Mouse (Mus musculus): ENCODE results near the gene 9330161L09Rik. TPM values are rescaled to one million over a fixed set of nuclear protein-coding genes. Genes with fewer than 3 reads are reported as not detected.
A peak's percentile ranks its signal among the peaks of the same experiment; 100 is the strongest.

9330161L09Rik gene
- polyA plus RNA-seq, 1 experiment: 1.8 TPM

DNA sequence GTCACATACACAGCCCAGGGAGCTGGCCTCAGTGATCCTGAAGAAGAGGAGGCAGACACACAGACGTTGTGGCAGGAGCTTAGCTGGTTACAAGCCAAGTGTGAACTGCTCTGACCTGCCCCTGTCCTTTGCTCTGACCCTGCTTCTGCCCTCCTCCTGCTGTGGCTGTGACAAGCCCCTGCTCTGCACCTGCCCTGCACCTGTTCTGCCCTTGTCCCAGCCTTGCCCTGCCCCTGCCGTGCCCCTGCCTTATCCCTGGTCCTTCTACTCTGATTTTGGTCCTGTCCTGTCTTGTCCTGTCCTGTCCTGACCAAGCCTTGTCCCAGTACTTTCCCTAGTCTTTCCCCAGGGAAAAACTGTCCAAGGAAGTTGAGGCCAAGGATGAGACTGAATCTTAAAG, 38.8 kb downstream of the 9330161L09Rik start:
- no peaks in the 10 kb centered on the region for H3K27me3 ChIP-seq (ENCODE audit: control insufficient read depth, insufficient read depth, low read length, poor library complexity, severe bottlenecking)
- no peaks in the 10 kb centered on the region for H3K4me1 ChIP-seq (ENCODE audit: control insufficient read depth, insufficient read depth, low read length)
- no peak overlapping the region for H3K27ac ChIP-seq (ENCODE audit: insufficient read depth, low read length)
- no peaks in the 10 kb centered on the region for H3K9me3 ChIP-seq (replicated peaks; ENCODE audit: control insufficient read depth, insufficient read depth, low read length, poor library complexity, severe bottlenecking)
- no peak overlapping the region for H3K4me3 ChIP-seq (ENCODE audit: low read depth, low read length)
- H3K36me3 ChIP-seq (ENCODE audit: control insufficient read depth, insufficient read depth, low read length, poor library complexity, severe bottlenecking): no peaks in the 10 kb centered on the region
- no peak for TF ChIP-seq EP300 (IDR thresholded peaks at IDR 0.05; ENCODE audit: insufficient read depth, low read depth, low read length)
- H3K9ac ChIP-seq (ENCODE audit: low read depth, poor library complexity, severe bottlenecking): no peak overlapping the region

DNA sequence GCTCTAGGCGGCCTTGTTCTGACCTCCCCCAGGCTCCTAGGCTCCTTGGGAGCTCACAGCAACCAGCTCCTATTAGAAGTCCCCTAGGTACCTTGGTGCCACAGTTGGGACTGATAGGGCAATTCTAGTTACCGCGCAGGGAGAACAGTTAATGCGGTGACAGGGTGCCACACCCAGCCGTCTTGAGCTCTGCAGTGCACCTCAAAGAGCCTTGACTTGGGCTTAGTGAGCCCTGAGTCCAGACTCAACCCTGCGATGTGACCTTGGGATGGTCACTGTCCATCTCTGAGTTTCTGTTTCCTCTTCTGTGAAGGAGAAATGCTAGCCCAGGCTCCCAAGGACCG, 39.3 kb downstream of the 9330161L09Rik start:
- Histone ChIP-seq H3K9me3 (replicated peaks; ENCODE audit: control insufficient read depth, insufficient read depth, low read length, poor library complexity, severe bottlenecking) (no peaks in the 10 kb centered on the region), H3K27ac (ENCODE audit: insufficient read depth, low read length) (no peak overlapping the region), H3K4me3 (ENCODE audit: low read depth, low read length) (no peak overlapping the region), H3K4me1 (ENCODE audit: control insufficient read depth, insufficient read depth, low read length) (no peaks in the 10 kb centered on the region), H3K36me3 (ENCODE audit: control insufficient read depth, insufficient read depth, low read length, poor library complexity, severe bottlenecking) (no peaks in the 10 kb centered on the region), H3K27me3 (ENCODE audit: control insufficient read depth, insufficient read depth, low read length, poor library complexity, severe bottlenecking) (no peaks in the 10 kb centered on the region), H3K9ac (ENCODE audit: low read depth, poor library complexity, severe bottlenecking) (no peak overlapping the region)
- TF ChIP-seq POLR2A (IDR thresholded peaks at IDR 0.05; ENCODE audit: insufficient read depth, low read length): no peak
- no peak for TF ChIP-seq CTCF (IDR thresholded peaks at IDR 0.05; ENCODE audit: low read depth, low read length)
- TF ChIP-seq EP300 (IDR thresholded peaks at IDR 0.05; ENCODE audit: insufficient read depth, low read depth, low read length): no peak

DNA sequence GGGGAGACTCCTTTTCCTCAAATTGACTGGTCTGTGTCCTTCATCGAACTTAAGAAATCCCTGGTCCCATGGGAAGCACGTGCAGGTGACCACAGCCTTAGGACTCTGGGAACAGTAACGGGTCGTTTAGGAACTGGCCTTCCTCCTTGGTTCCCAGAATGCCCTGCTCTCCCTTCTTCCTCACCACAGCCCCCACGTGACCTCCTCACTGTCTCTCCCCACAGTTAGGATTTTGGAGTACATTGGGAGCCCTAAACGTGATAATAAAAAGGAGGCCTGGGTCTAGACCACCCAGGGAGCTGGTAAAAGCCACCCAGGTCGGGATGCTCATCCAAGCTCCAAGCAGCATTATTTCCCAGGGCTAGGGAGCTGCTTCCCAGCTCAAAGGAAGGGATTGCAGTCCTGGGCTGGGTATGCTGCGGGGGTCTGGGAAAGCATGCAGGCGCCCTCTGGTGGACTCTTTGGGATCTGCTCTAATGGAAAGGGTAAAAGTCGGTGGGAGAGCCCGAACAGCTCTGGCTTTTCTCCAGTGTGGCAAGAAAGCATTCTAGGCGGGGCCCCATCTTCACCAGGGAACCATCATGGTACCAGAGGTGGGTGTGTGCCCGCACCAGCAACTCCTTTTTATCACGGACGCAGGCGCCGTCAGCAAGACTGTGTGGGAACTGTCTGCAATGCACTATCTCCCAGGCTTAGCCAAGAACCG, 39.8 kb downstream of the 9330161L09Rik start:
- Histone ChIP-seq H3K36me3 (ENCODE audit: control insufficient read depth, insufficient read depth, low read length, poor library complexity, severe bottlenecking) (no peaks in the 10 kb centered on the region), H3K4me1 (ENCODE audit: control insufficient read depth, insufficient read depth, low read length) (no peaks in the 10 kb centered on the region), H3K27me3 (ENCODE audit: control insufficient read depth, insufficient read depth, low read length, poor library complexity, severe bottlenecking) (no peaks in the 10 kb centered on the region), H3K27ac (ENCODE audit: insufficient read depth, low read length) (no peak overlapping the region), H3K4me3 (ENCODE audit: low read depth, low read length) (peak overlapping the region; percentile 21; the same call in 1 of the 2 replicates), H3K9me3 (replicated peaks; ENCODE audit: control insufficient read depth, insufficient read depth, low read length, poor library complexity, severe bottlenecking) (no peaks in the 10 kb centered on the region), H3K9ac (ENCODE audit: low read depth, poor library complexity, severe bottlenecking) (no peak overlapping the region)
- TF ChIP-seq EP300 (IDR thresholded peaks at IDR 0.05; ENCODE audit: insufficient read depth, low read depth, low read length): no peak
- TF ChIP-seq POLR2A (IDR thresholded peaks at IDR 0.05; ENCODE audit: insufficient read depth, low read length): no peak
- TF ChIP-seq CTCF (IDR thresholded peaks at IDR 0.05; ENCODE audit: low read depth, low read length): peak; percentile 63

DNA sequence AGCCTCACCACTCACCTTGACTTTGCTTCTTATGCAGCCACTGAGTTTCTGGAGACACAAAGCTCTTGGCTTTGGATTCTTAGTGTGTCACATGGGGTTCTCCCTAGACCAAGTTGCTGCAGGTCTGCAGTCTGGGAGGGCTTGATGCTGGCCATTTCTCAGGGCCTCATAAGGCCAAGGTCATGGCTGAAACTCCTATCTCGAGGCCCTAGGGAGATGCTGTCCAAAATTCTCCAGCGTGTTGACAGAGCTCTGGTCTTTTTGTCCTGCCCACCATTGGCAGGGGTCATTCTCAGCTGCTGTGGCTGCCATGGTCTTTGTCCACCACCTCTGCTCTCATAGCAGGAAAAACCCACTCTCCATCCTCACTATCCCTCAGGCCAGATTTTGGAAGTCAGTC, 40.4 kb downstream of the 9330161L09Rik start:
- H3K4me1 ChIP-seq (ENCODE audit: control insufficient read depth, insufficient read depth, low read length): no peaks in the 10 kb centered on the region
- no peak overlapping the region for H3K4me3 ChIP-seq (ENCODE audit: low read depth, low read length)
- H3K27me3 ChIP-seq (ENCODE audit: control insufficient read depth, insufficient read depth, low read length, poor library complexity, severe bottlenecking): no peaks in the 10 kb centered on the region
- no peak overlapping the region for H3K9ac ChIP-seq (ENCODE audit: low read depth, poor library complexity, severe bottlenecking)
- H3K36me3 ChIP-seq (ENCODE audit: control insufficient read depth, insufficient read depth, low read length, poor library complexity, severe bottlenecking): no peaks in the 10 kb centered on the region
- TF ChIP-seq CTCF (IDR thresholded peaks at IDR 0.05; ENCODE audit: low read depth, low read length): no peak
- no peak for TF ChIP-seq EP300 (IDR thresholded peaks at IDR 0.05; ENCODE audit: insufficient read depth, low read depth, low read length)
- TF ChIP-seq POLR2A (IDR thresholded peaks at IDR 0.05; ENCODE audit: insufficient read depth, low read length): no peak
- H3K27ac ChIP-seq (ENCODE audit: insufficient read depth, low read length): no peak overlapping the region
- H3K9me3 ChIP-seq (replicated peaks; ENCODE audit: control insufficient read depth, insufficient read depth, low read length, poor library complexity, severe bottlenecking): no peaks in the 10 kb centered on the region

DNA sequence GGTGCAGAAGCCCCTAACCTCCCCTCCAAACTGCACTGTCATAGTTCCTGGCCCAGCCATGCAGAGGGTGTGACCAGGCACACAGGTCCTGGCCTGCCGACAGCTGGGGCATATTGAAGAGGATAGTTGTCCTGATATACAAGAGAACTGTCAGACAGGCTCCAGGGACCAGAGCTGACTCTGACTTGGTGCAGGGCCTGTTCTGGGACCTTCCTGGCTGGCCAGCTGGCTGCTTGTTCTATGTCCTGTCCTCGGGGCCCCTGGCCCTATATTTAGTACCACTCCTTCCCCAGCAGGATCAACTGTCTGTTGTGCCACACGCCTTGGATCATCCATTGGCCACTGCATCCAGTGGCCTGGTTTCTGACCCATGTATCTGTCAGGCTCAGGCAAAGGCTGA, 45.3 kb downstream of the 9330161L09Rik start:
- no peaks in the 10 kb centered on the region for H3K4me1 ChIP-seq (ENCODE audit: control insufficient read depth, insufficient read depth, low read length)
- H3K27ac ChIP-seq (ENCODE audit: insufficient read depth, low read length): no peak overlapping the region
- no peaks in the 10 kb centered on the region for H3K27me3 ChIP-seq (ENCODE audit: control insufficient read depth, insufficient read depth, low read length, poor library complexity, severe bottlenecking)
- no peak for TF ChIP-seq POLR2A (IDR thresholded peaks at IDR 0.05; ENCODE audit: insufficient read depth, low read length)
- no peak for TF ChIP-seq CTCF (IDR thresholded peaks at IDR 0.05; ENCODE audit: low read depth, low read length)
- TF ChIP-seq EP300 (IDR thresholded peaks at IDR 0.05; ENCODE audit: insufficient read depth, low read depth, low read length): no peak
- no peaks in the 10 kb centered on the region for H3K9me3 ChIP-seq (replicated peaks; ENCODE audit: control insufficient read depth, insufficient read depth, low read length, poor library complexity, severe bottlenecking)
- H3K36me3 ChIP-seq (ENCODE audit: control insufficient read depth, insufficient read depth, low read length, poor library complexity, severe bottlenecking): no peaks in the 10 kb centered on the region
- H3K4me3 ChIP-seq (ENCODE audit: low read depth, low read length): no peak overlapping the region
- no peak overlapping the region for H3K9ac ChIP-seq (ENCODE audit: low read depth, poor library complexity, severe bottlenecking)

DNA sequence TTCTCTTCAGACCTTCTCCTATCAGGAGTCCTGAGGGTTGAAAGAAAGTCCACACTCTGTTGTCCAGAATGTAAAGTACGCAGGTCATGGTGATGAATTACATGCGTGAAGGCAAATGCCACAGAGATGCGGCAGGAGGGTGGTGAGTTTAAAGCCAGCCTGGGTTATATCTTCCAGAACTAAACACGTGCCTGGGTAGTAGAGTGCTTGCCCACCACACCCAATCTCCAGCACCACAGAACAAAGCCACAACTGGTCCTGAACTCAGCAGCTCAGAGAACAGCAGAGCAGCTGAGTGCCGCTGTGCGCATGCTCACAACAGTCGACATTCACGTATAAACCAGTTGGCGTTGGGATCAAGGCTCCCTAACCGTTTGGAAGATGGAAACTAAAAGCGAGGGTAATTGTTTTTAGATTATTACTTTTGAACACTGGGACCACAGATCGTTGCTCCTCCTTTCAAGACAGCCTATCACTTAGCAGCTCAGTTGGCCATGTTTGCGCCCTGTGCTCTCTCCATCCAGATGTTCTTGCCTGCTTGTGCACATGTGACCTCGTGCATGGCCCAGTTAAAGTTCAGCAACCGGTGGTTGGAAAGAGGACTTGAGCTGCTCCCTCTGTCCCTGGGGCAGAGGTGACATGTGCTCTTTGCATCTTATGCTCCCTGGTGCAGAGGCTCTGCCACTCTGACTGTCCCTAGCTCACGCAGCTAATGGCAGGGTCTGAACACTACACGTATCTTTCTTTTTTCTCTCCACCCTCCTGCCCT, 45.9 kb downstream of the 9330161L09Rik start:
- H3K27me3 ChIP-seq (ENCODE audit: control insufficient read depth, insufficient read depth, low read length, poor library complexity, severe bottlenecking): no peaks in the 10 kb centered on the region
- no peaks in the 10 kb centered on the region for H3K4me1 ChIP-seq (ENCODE audit: control insufficient read depth, insufficient read depth, low read length)
- H3K9ac ChIP-seq (ENCODE audit: low read depth, poor library complexity, severe bottlenecking): no peak overlapping the region
- H3K9me3 ChIP-seq (replicated peaks; ENCODE audit: control insufficient read depth, insufficient read depth, low read length, poor library complexity, severe bottlenecking): no peaks in the 10 kb centered on the region
- H3K27ac ChIP-seq (ENCODE audit: insufficient read depth, low read length): no peak overlapping the region
- H3K4me3 ChIP-seq (ENCODE audit: low read depth, low read length): no peak overlapping the region
- H3K36me3 ChIP-seq (ENCODE audit: control insufficient read depth, insufficient read depth, low read length, poor library complexity, severe bottlenecking): no peaks in the 10 kb centered on the region
- TF ChIP-seq EP300 (IDR thresholded peaks at IDR 0.05; ENCODE audit: insufficient read depth, low read depth, low read length) (no peak), POLR2A (IDR thresholded peaks at IDR 0.05; ENCODE audit: insufficient read depth, low read length) (no peak), CTCF (IDR thresholded peaks at IDR 0.05; ENCODE audit: low read depth, low read length) (no peak)
